Mouse (Mus musculus): ENCODE results near the gene 1700012P22Rik. TPM values are rescaled to one million over a fixed set of nuclear protein-coding genes. Genes with fewer than 3 reads are reported as not detected.

Gene 1700012P22Rik
- polyA plus RNA-seq (2017; shearing (Covaris generic)) = not detected

GRCm38 (mm10) chr4:144438672-144439071 lies at the start of gene 1700012P22Rik:
1700012P22Rik (minus strand) TSS chr4:144438772.

DNA sequence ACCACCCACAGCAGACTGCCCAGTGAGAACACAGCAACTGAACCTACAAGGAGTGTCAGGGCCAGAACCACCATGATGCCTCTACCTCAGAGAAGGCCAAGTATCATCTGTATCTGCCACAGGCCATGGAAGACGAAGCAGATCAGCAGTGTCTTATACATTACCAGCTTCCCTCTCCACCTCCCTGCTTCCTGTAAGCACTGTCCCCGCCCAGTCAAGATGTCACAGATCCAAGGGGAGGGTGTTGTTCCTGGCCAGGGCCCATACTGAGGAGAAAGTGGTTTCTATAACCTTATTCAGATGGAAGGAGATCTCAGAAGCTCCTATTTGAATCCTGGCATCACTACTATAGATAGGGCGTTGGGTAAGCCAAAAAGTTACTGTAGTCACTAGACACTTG lies 25.1 kb upstream of the 1700012P22Rik start, which contains the start of gene Aadacl3:
Gene Aadacl3 (minus strand): TSS at position 101 of the 400 bp plus-strand sequence.

DNA sequence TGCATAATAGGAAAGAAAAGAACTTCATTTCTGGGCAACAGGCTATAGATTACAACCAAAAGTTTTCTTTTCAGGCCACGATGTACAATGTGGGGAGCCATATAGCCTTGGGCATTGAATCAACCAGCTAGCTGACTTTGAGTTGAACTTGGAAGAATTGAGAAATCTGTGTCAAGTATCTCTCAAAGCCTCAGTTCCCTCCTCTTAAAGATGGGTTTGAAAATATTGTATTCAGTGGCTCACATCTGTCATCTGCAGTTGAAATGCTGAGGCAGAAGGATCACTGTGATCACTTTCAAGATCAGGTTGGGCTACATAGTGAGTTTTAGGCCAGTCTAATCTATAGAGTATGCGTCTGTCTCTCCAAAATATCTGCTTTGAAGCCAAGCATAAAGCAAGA lies 14.6 kb upstream of the 1700012P22Rik start, which contains the start of gene Gm9944:
Gene Gm9944 (minus strand): TSS at position 101 of the 400 bp plus-strand sequence.

DNA sequence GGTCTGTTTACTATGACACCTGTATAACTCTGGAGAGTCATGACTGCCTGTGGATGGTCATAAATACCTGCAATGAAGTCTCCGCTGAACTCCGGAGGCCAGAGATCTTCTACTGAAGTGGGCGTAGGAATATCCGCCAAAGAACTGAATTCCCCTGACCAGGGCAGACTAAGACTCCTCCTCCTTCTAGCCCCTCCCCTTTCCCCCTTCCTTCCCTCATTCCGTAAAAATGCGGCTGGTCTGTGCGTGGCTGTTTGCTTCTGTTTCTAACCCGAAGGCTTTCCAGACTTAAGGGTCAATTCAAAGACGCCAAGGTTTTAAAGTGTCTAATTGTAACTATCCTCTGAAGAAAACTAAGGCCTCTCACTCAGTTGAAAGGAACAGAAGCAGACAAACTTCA lies 30.3 kb downstream of the 1700012P22Rik start, which contains the start of gene Pramef12:
Gene Pramef12 (minus strand): TSS at position 175 of the 400 bp plus-strand sequence.

DNA sequence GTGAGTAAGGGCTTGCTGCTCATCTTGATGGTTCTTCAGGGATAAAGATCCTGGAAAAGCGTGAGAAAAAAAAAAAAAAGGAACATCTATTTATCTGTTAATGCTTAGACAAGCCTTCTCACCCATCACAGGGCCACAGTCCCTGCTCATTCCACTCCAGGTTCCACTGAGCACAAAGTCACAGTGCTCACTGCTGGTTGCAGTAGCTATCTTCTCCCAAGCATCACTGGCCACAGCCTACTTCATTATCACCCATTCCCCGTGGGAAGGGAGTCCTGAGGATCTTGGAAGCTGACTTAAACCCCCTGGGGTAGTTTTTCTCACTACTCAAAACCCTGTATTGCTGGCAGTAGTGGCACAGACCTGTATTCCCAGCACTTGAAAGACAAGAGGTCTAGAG lies 60.7 kb downstream of the 1700012P22Rik start, which contains the start of gene Pramef20:
Gene Pramef20 (minus strand): TSS at position 23 of the 400 bp plus-strand sequence.

Other genes with a start within 250 kb of the 1700012P22Rik start
- under 1 TPM in 1 of 2 experiments, not detected in 1; 0.23 TPM for gene Oog2, start 248.1 kb downstream of the 1700012P22Rik start, polyA plus RNA-seq (2017; shearing (Covaris generic))
- not detected for gene C87977, start 225.5 kb downstream of the 1700012P22Rik start, polyA plus RNA-seq (2017; shearing (Covaris generic))
- gene Pramel5, start 158.3 kb downstream of the 1700012P22Rik start, polyA plus RNA-seq (2017; shearing (Covaris generic)) = not detected
- gene Gm13128, start 108.5 kb downstream of the 1700012P22Rik start, polyA plus RNA-seq (2017; shearing (Covaris generic)) = not detected
- not detected for gene Gm13119, start 80.8 kb downstream of the 1700012P22Rik start, polyA plus RNA-seq (2017; shearing (Covaris generic))
- gene Pramef20, start 60.8 kb downstream of the 1700012P22Rik start, polyA plus RNA-seq (2017; shearing (Covaris generic)) = under 1 TPM in 1 of 2 experiments, not detected in 1; 0.28 TPM
- not detected for gene Pramef12, start 30.3 kb downstream of the 1700012P22Rik start, polyA plus RNA-seq (2017; shearing (Covaris generic))
- under 1 TPM in 1 of 2 experiments, not detected in 1; 0.85 TPM for gene Gm9944, start 14.5 kb upstream of the 1700012P22Rik start, polyA plus RNA-seq (2017; shearing (Covaris generic))
- gene Aadacl3, start 25.0 kb upstream of the 1700012P22Rik start, polyA plus RNA-seq (2017; shearing (Covaris generic)) = under 1 TPM in 1 of 2 experiments, not detected in 1; 0.05 TPM
- not detected for gene 9430007A20Rik, start 81.0 kb upstream of the 1700012P22Rik start, polyA plus RNA-seq (2017; shearing (Covaris generic))
- not detected for gene Gm13124, start 126.4 kb upstream of the 1700012P22Rik start, polyA plus RNA-seq (2017; shearing (Covaris generic))
- gene Aadacl4, start 174.9 kb upstream of the 1700012P22Rik start, polyA plus RNA-seq (2017; shearing (Covaris generic)) = not detected
- under 1 TPM in 1 of 2 experiments, not detected in 1; 0.23 TPM for gene Gm436, start 247.6 kb upstream of the 1700012P22Rik start, polyA plus RNA-seq (2017; shearing (Covaris generic))

Data from activated CD4-positive, CD25-positive, alpha-beta regulatory T cell (primary cell).